Mouse (Mus musculus) lung, postnatal 4 days (tissue): ENCODE results near the gene Trim75.

Experiments
- DNase-seq, 2 experiments: peaks; one replicate each; pipeline ENCODE4 v3.0.0; 2021

Trim75 gene

DNA sequence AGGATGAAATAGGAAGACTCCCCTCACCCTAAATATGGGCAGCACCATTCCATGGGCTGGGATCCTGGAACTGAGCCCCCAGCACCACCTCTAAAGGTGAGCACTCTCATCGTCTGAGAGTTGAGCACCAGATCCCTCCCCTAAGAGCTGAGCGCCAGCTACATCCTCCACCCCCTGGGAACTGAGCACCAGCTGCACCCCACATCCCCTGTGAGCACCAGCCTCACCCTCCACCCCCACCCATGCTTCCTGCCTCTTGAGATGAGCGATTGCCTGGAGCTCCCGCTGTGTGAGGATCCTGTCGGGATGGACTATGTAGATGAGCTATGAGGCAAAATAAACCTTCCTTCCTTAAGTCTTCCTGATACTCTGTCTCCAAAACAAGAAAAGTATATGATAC lies 44.7 kb downstream of the Trim75 start:
- no peak for DNase-seq

- peak; percentile 55 to 83 for DNase-seq
These were observed 46.1 kb downstream of the Trim75 start for GRCm38 (mm10) chr8:64941495-64941894.

- no peak for DNase-seq
These were observed 46.6 kb downstream of the Trim75 start for GRCm38 (mm10) chr8:64941019-64941418.

DNA sequence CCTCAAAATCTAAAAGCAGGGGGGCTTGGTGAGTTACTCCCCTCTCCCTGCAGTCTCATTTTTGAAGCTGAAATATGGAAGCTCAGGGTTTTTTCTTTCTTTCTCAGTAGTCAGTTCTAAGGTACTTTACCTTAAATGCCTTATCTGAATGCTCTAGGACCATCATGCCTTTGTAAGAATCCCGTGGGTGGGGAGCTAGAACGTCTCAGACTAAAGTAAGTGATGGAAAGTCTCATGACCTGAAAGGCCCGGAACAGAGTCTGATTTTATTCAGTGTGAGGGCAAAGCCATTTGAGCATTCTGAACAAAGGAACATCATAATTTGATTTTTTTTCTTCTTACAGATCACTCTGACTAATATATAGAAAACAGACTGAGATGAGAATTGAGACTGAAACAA lies 52.6 kb downstream of the Trim75 start:
- no peak for DNase-seq
